Mouse (Mus musculus): ENCODE measurements at regions not wholly inside any gene's neighbourhood (a gene's known extent, or its start where the extent isn't known, plus 50 kb on each side); places are given as distances from the start of the nearest gene placed in this dataset.

DNA sequence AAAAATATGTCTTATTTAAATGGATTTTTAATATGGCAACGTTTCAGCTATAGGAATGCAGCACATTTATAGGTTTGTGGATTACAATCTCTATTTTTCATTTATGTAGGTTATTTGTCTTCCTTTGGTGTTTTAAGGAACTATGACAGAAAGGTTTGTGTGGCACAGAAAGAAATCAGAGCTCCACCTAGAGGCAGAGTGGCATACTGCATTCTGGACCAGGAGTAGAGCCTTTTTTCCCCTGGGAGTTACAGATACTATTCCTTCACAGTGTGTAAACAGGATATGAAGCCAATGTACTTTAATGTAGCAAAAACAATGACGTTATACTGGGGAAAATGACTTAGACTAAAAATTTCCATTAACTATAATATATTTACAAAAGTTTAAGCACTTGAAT lies 94.9 kb upstream of the St8sia4 start:
- peak; percentile 42 to 54 for DNase-seq (ENCODE audit: low spot score in 2 of 2)

DNA sequence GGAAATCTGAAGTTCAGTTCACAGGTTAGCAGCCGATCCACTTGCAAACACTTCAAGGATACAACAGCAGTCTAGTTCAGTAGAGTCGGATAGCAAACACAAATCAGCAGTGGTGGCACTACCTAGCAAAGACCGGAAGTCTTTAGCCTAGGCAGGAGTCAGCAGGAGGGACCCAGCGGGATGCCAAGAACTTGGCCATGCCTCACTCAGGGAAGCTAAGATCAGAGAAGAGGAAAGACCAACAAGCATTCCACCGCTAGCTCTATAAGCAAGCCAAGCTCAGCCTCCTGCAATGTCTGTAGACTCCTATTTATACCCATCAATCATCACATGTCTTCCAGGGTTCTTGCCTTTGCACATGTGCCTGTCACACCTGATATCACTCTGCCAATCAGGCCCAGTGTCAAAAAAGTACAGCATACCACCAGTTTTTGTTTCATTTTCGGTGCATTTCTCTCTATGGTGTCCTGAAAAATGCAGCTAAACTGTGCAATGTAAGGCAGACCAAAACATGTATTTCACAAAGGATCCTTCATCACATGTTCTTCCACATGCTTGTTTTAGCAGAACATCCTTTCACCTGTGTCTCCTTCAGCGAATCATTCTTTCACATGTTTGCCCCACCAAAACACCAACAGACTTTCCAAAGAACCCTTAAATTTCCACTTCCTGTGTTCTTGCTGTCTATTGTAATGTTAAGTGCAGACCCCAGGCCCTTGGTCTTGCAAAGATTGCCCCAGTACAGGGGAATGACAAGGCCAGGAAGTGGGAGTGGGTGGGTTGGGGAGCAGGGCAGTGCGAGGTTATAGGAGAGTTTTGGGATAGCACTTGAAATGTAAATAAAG lies 86.9 kb upstream of the St8sia4 start:
- DNase-seq (ENCODE audit: low spot score in 2 of 2): no peak

DNA sequence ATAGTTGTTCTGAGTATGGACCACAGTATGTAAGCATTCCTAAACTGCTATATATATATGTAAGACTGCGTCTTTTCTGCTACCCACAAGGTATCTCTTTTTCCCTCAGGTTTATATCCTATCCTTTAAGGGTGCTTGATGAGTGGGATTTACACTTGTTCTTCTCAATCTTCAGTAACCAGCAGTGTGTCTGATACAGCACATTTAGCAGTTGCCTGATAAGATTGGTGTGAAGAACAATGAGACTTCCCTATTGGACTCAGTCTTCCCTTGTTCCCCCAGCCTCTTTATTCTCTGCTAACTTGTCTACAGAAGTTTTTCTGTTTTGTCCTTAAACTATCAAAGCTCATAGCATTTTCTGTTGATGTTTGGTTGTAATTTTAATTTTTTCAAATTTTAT lies 86.1 kb upstream of the St8sia4 start:
- DNase-seq (ENCODE audit: low spot score in 2 of 2): no peak

DNA sequence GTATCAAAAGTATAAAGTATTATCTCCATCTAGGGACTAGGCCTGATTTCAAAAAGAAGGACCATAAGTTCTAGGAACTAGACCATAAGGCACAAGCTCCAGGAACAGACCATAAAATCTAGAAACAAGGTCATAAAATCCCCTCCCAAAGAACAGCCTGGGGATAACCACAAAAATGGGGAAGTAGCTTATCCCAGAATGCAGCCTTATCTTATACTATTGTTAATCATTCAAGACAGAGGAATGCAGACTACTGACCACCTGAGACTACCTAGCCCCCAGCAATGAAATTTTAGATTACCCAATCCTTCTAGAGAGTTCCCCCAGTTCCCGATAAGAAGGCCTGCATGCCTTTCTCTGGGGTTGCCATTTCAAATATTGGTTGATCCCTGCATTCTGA lies 81.6 kb upstream of the St8sia4 start:
- DNase-seq (ENCODE audit: low spot score in 2 of 2): no peak

DNA sequence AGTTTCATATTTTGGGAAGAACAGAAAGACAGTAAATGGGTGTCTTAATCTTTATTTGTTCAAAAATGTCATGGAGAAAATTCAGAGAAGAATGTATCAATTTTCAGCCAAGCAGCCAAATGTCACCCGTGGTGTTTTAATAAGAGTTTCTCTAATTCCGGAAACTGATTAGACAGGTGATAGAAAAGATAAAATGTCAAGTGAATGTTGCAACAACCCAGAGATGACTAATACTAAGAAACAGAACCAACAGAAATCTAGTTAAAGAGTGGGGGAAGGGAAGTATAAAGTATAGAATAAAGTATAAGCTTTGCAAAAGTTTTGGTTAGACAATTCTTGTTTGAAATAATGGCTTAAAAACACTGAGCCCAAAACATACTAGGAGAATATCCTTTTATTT lies 79.9 kb upstream of the St8sia4 start:
- no peak for DNase-seq (ENCODE audit: low spot score in 2 of 2)

DNA sequence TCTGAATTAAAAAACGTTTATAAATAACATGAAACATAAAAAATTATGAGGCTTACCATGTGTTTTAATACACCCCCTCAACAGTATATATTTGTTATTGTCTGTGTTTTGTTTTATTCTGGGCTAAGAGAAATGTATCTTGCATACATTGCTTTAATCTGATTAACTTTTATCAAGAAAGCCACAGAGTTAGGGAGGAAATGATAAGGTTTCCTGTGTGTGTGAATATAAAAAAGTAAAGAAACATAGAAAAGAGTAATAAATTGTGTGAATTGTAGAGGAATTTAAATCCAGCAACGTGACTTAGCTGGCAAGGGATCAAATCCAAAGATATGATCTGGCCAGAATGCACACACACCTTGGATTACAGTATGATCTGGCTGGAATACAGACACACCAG lies 77.1 kb upstream of the St8sia4 start:
- no peak for DNase-seq (ENCODE audit: low spot score in 2 of 2)

DNA sequence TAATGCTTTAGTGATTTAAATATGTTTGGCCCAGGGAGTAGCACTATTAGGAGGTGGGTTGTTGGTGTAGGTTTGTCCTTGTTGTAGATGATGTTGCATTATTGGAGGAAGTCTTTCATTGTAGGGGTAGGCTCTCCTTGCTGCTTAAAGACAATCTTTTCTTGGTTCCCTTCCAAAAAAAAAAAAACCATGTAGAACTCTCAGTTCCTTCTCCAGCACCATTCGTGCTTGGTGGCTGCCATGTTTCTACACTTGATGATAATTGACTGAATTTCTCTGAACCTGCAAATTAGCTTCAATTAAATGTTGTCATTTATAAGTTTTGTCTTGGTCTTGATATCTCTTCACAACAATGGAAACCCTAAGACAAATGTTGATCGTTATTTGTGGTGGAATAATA lies 76.0 kb upstream of the St8sia4 start:
- DNase-seq (ENCODE audit: low spot score in 2 of 2): no peak

DNA sequence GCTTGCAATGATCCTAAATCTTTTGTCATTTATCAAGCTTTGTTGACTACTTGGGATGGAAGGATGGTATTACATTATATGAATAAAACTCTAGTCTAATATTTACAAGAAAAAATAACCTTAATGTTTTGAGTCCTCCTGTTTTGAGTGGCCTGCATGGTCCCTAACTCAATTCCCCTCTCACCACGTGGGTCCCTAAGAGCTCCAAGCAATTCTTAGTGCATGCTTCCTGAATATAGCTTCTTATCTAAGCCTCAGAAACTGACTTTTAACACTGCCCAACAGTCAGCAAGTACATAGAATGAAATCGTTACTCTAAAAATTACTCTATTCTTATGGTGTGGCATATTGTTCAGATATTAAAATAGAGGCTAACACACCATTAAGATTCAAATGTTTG lies 52.1 kb upstream of the St8sia4 start:
- DNase-seq (ENCODE audit: low spot score in 2 of 2): no peak

DNA sequence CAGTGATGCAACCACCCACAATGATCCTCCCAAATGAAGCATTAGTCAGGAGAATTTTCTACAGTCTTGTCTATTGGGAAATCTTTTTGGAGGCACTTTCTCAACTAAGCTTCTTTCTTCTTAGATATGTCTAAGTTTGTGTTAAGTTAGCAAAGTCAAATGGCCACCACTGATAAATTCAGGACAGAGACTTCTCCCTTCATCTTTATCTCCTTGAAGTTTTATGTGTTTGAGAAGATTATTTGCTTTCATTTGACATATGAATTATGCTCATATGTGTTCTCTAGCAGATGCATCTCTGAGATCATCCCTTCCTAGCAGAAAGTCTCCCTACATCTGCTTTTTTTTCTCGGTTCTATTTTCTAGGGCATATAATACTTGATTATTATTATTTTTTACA lies 51.4 kb upstream of the St8sia4 start:
- DNase-seq (ENCODE audit: low spot score in 2 of 2): no peak

Measured in adrenal gland, adult 18-20 months (tissue).